Mouse (Mus musculus) left cerebral cortex, adult 2 months (tissue): ENCODE data around the gene Brd1. TPM values are rescaled to one million over a fixed set of nuclear protein-coding genes. Genes with fewer than 3 reads are reported as not detected.
"Not testable (repeated sequence)": the region's sequence is repeated elsewhere in the genome, so short reads cannot be mapped to it uniquely, and the experiment has no call there.

Source experiments
- DNase-seq, 2 experiments: peaks; one replicate each; pipeline ENCODE4 v3.0.0; 2021 to 2022; ENCODE audit warnings: low spot score in 2 of 2, mixed read lengths in 1 of 2; ENCODE audit errors: extremely low spot score in 1 of 2
- H3K27ac ChIP-seq: fragments of 200-600 bp; 2 replicates; pipeline ENCODE4 v1.8.1; 2022
- H3K4me3 ChIP-seq: fragments of 200-600 bp; 2 replicates; pipeline ENCODE4 v1.8.1; 2022
- CTCF ChIP-seq: fragments of 200-600 bp; IDR thresholded peaks from 2 replicates; pipeline ENCODE4 v1.8.1; 2022; ENCODE audit warnings: antibody characterized with exemption, mild to moderate bottlenecking, moderate library complexity
- intact Hi-C: fragments of 180-260 bp; cut with DNase I; formaldehyde crosslinking; loops from one replicate; pipeline ENCODE4 v1.15.1; 2025
- total RNA-seq, 2 experiments: library from RNA; stranded (reverse); gene quantifications; 2 replicates each; pipeline ENCODE4 v1.2.3; 2021

Gene Brd1
- total RNA-seq, 2 experiments from 2014 or later: 54.5 to 57.8 TPM

- intact Hi-C loops: no loop called here
- TF ChIP-seq CTCF: no peak
- Histone ChIP-seq H3K27ac (no peak overlapping the region), H3K4me3 (no peak overlapping the region)
- DNase-seq: no peak
Measured at GRCm38 (mm10) chr15:88727204-88727603, 6.8 kb downstream of the Brd1 start.

GRCm38 (mm10) chr15:88725036-88725435 lies 9.0 kb downstream of the Brd1 start:
- no peak for TF ChIP-seq CTCF
- intact Hi-C loops: no loop called here
- Histone ChIP-seq H3K4me3 (no peak overlapping the region), H3K27ac (no peak overlapping the region)
- DNase-seq: no peak

GRCm38 (mm10) chr15:88724311-88724710 lies 9.7 kb downstream of the Brd1 start:
- no peak for TF ChIP-seq CTCF

GRCm38 (mm10) chr15:88723205-88723604 lies 10.8 kb downstream of the Brd1 start:
- no peak overlapping the region for H3K27ac ChIP-seq
- no peak overlapping the region for H3K4me3 ChIP-seq
- no peak for TF ChIP-seq CTCF
- intact Hi-C loops: no loop called here
- DNase-seq: no peak

More at GRCm38 (mm10) chr15:88724311-88724710, 9.7 kb downstream of the Brd1 start:
- intact Hi-C loops: no loop called here
- no peak for DNase-seq
- no peak overlapping the region for H3K27ac ChIP-seq
- H3K4me3 ChIP-seq: no peak overlapping the region

- intact Hi-C loops: no loop called here
- Histone ChIP-seq H3K27ac (no peak overlapping the region), H3K4me3 (no peak overlapping the region)
- TF ChIP-seq CTCF: no peak
- DNase-seq: no peak
Measured at GRCm38 (mm10) chr15:88717239-88717638, 16.8 kb downstream of the Brd1 start.

- no peak overlapping the region for H3K27ac ChIP-seq
- peak; percentile 65 for TF ChIP-seq CTCF
- no peak overlapping the region for H3K4me3 ChIP-seq
- no peak for DNase-seq
- intact Hi-C loops: no loop called here
Measured at GRCm38 (mm10) chr15:88716350-88716749, 17.7 kb downstream of the Brd1 start.

- Histone ChIP-seq H3K4me3 (no peak overlapping the region), H3K27ac (no peak overlapping the region)
- intact Hi-C loops: no loop called here
- DNase-seq: no peak
- TF ChIP-seq CTCF: no peak
Measured at GRCm38 (mm10) chr15:88714021-88714589, 19.9 kb downstream of the Brd1 start.

- TF ChIP-seq CTCF: no peak
- intact Hi-C loops: no loop called here
- Histone ChIP-seq H3K27ac (no peak overlapping the region), H3K4me3 (no peak overlapping the region)
- DNase-seq: no peak
Measured at GRCm38 (mm10) chr15:88712501-88712900, 21.5 kb downstream of the Brd1 start.

GRCm38 (mm10) chr15:88709878-88710277 lies 24.2 kb downstream of the Brd1 start:
- no peak overlapping the region for H3K4me3 ChIP-seq
- DNase-seq: no peak
- no peak overlapping the region for H3K27ac ChIP-seq
- intact Hi-C loops: no loop called here
- TF ChIP-seq CTCF: no peak

GRCm38 (mm10) chr15:88708657-88709511 lies 25.1 kb downstream of the Brd1 start:
- no peak for DNase-seq
- H3K4me3 ChIP-seq: no peak overlapping the region
- no peak for TF ChIP-seq CTCF
- H3K27ac ChIP-seq: no peak overlapping the region
- intact Hi-C loops: no loop called here

- no peak for TF ChIP-seq CTCF
- no peak overlapping the region for H3K4me3 ChIP-seq
- no peak for DNase-seq
- intact Hi-C loops: no loop called here
- no peak overlapping the region for H3K27ac ChIP-seq
Measured at GRCm38 (mm10) chr15:88708204-88708603, 25.8 kb downstream of the Brd1 start.

GRCm38 (mm10) chr15:88706987-88707386 lies 27.0 kb downstream of the Brd1 start:
- intact Hi-C loops, DNase-seq, H3K27ac ChIP-seq, H3K4me3 ChIP-seq: not testable (repeated sequence)

GRCm38 (mm10) chr15:88706320-88706719 lies 27.7 kb downstream of the Brd1 start:
- TF ChIP-seq CTCF: no peak
- DNase-seq: no peak
- intact Hi-C loops: no loop called here
- Histone ChIP-seq H3K4me3 (no peak overlapping the region), H3K27ac (no peak overlapping the region)
